Mouse (Mus musculus) midbrain, embryonic 13.5 days (tissue): Measurements from ENCODE around the gene Avpr1a. TPM values are rescaled to one million over a fixed set of nuclear protein-coding genes. Genes with fewer than 3 reads are reported as not detected.

Source experiments
- ATAC-seq: fragments of 200-750 bp; cut with Nextera tagmentation; 2 replicates; pipeline ENCODE4 v1.8.0; 2017; ENCODE audit warnings: mild to moderate bottlenecking, moderate TSS enrichment, moderate library complexity
- H3K27ac ChIP-seq: fragments of 300-500 bp; sonication (generic); 2 replicates; pipeline ENCODE4 v1.5.1; 2015; ENCODE audit warnings: inconsistent platforms, mild to moderate bottlenecking, moderate library complexity
- H3K27me3 ChIP-seq: fragments of 300-500 bp; sonication (generic); 2 replicates; pipeline ENCODE4 v1.6.1; 2015; ENCODE audit warnings: mild to moderate bottlenecking, inconsistent platforms
- H3K36me3 ChIP-seq: fragments of 300-500 bp; sonication (generic); 2 replicates; pipeline ENCODE4 v1.6.1; 2015; ENCODE audit warnings: mild to moderate bottlenecking, inconsistent platforms
- H3K4me1 ChIP-seq: fragments of 300-500 bp; sonication (generic); replicated peaks from 2 replicates; pipeline ENCODE4 v1.6.1; 2015; ENCODE audit warnings: inconsistent platforms
- H3K4me2 ChIP-seq: fragments of 300-500 bp; sonication (generic); replicated peaks from 2 replicates; pipeline ENCODE4 v1.6.1; 2015; ENCODE audit warnings: moderate library complexity, mild to moderate bottlenecking, inconsistent platforms
- H3K4me3 ChIP-seq: fragments of 300-500 bp; sonication (generic); replicated peaks from 2 replicates; pipeline ENCODE4 v1.5.1; 2015; ENCODE audit warnings: mild to moderate bottlenecking, inconsistent platforms
- H3K9ac ChIP-seq: fragments of 300-500 bp; sonication (generic); replicated peaks from 2 replicates; pipeline ENCODE4 v1.6.1; 2015; ENCODE audit warnings: mild to moderate bottlenecking, inconsistent platforms
- H3K9me3 ChIP-seq: fragments of 300-500 bp; sonication (generic); 2 replicates; pipeline ENCODE4 v1.6.1; 2016; ENCODE audit warnings: mild to moderate bottlenecking, inconsistent platforms
- WGBS: fragments of 180-500 bp; shearing (Covaris S2); methylation state at CpG from one replicate; pipeline ENCODE4 v1.1.7; 2015; 5-methylcytosine and 5-hydroxymethylcytosine counted together
- polyA plus RNA-seq: library from polyadenylated mRNA; unstranded; fragments of >200 nt; fragmentation: Nextera tagmentation; extraction: Ambion mirVana; gene quantifications from 2 replicates; pipeline ENCODE4 v1.2.1, GENCODE M21; 2015

Avpr1a gene
- polyA plus RNA-seq, 1 experiment from 2014 or later = 1.9 TPM

- Histone ChIP-seq H3K27ac (no peak overlapping the region), H3K36me3 (no peaks in the 10 kb centered on the region), H3K9me3 (no peaks in the 10 kb centered on the region), H3K4me3 (no peak overlapping the region), H3K4me1 (no peaks in the 10 kb centered on the region), H3K4me2 (no peak overlapping the region), H3K27me3 (no peaks in the 10 kb centered on the region), H3K9ac (no peak overlapping the region)
- 77% methylated on average over 5 of the region's 5 CpGs for WGBS
- ATAC-seq = no peak
These were observed 28.5 kb downstream of the Avpr1a start for GRCm38 (mm10) chr10:122476846-122477245.

- H3K4me1 ChIP-seq = peaks cover 7% of the 10 kb centered on the region
- H3K36me3 ChIP-seq = no peaks in the 10 kb centered on the region
- H3K9me3 ChIP-seq = no peaks in the 10 kb centered on the region
- H3K9ac ChIP-seq = no peak overlapping the region
- no peaks in the 10 kb centered on the region for H3K27me3 ChIP-seq
- no peak for ATAC-seq
- H3K4me2 ChIP-seq = no peak overlapping the region
- H3K27ac ChIP-seq = no peak overlapping the region
- no peak overlapping the region for H3K4me3 ChIP-seq
- WGBS = 19% methylated on average over 2 of the region's 2 CpGs
These were observed 50.3 kb downstream of the Avpr1a start for GRCm38 (mm10) chr10:122498551-122498950.

- ATAC-seq = no peak
- H3K4me2 ChIP-seq = no peak overlapping the region
- no peaks in the 10 kb centered on the region for H3K36me3 ChIP-seq
- no peak overlapping the region for H3K9ac ChIP-seq
- H3K27me3 ChIP-seq = no peaks in the 10 kb centered on the region
- no peak overlapping the region for H3K27ac ChIP-seq
- H3K4me3 ChIP-seq = no peak overlapping the region
- 7% methylated on average over 6 of the region's 6 CpGs for WGBS
- H3K9me3 ChIP-seq = no peaks in the 10 kb centered on the region
- H3K4me1 ChIP-seq = peaks cover 7% of the 10 kb centered on the region
These were observed 51.0 kb downstream of the Avpr1a start for GRCm38 (mm10) chr10:122499306-122499705.

Other genes with a start within 250 kb of the Avpr1a start
- 12.6 and 14.8 TPM in 2 replicates for gene Ppm1h, start 230.3 kb downstream of the Avpr1a start, polyA plus RNA-seq